In the genomic region with DNA sequence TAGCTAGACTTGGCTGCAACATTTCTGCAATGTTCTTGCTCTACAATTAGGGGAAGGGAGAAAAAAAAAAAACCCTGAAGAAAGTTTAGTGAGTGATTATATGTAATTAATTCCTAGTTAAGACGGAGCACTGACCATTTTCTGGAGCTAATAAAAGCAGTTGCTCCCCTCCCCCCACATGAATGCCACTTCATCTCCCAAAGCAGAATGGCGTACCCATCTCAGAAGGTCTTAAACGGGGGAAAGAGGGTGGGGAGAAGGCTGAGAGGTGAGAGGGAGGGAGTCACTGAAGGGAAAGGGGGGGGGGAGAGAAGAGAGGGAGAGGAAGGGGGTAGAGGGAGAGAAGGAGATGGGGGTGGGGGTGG, we compare ENCODE assay signal across 9 mouse cellular contexts. TPM values are rescaled to one million over a fixed set of nuclear protein-coding genes. Genes with fewer than 3 reads are reported as not detected.
DNase-seq lines count a peak whose midpoint lies in the region; ATAC-seq and TF ChIP-seq lines count a peak whose summit lies in the region.
"Had no signal": no experiment of that assay in that cellular context is flagged by ENCODE, and none has a peak within 500 bp of the region (broad histone marks: within the 10 kb centered on the region; RNA-seq: fewer than 3 reads in every experiment).

No protein-coding gene starts in this region.

- 16% methylated on average over 3 of the region's 3 CpGs for WGBS in heart, embryonic 13.5 days
- 0% methylated on average over 3 of the region's 3 CpGs for WGBS in hindbrain, embryonic 11.5 days
- under 1% methylated on average over 3 of the region's 3 CpGs for WGBS in midbrain, embryonic 10.5 days

- peaks cover 97% of the 10 kb centered on the region for H3K4me1 ChIP-seq in heart, embryonic 13.5 days
- peaks cover 61% of the 10 kb centered on the region for H3K4me1 ChIP-seq in bone marrow macrophage, adult 2 months (ENCODE audit: control insufficient read depth, insufficient read depth, low read length)
- H3K4me1 ChIP-seq in hindbrain, embryonic 11.5 days (replicated peaks; ENCODE audit: control insufficient read depth, insufficient read depth, low read length) = peaks cover 75% of the 10 kb centered on the region
- peaks cover 100% of the 10 kb centered on the region for H3K4me1 ChIP-seq in midbrain, embryonic 10.5 days

- 0 out of 2 replicates have a peak overlapping the region, but pooled peaks have one; percentile 10 for H3K4me3 ChIP-seq in heart, embryonic 13.5 days
- H3K4me3 ChIP-seq in bone marrow macrophage, adult 2 months (ENCODE audit: insufficient read depth, low read length) = no peak overlapping the region
- 0 out of 2 replicates have a peak overlapping the region, but pooled peaks have one; percentile 4 for H3K4me3 ChIP-seq in hindbrain, embryonic 11.5 days (ENCODE audit: low read depth, low read length)
- peak overlapping the region; percentile 53 for H3K4me3 ChIP-seq in midbrain, embryonic 10.5 days

- H3K27me3 ChIP-seq in heart, embryonic 13.5 days (replicated peaks) = no peaks in the 10 kb centered on the region
- no peaks in the 10 kb centered on the region for H3K27me3 ChIP-seq in hindbrain, embryonic 11.5 days (ENCODE audit: control insufficient read depth, insufficient read depth, low read length)
- no peaks in the 10 kb centered on the region for H3K27me3 ChIP-seq in midbrain, embryonic 10.5 days (ENCODE audit: low read depth, poor library complexity, severe bottlenecking)

- H3K4me2 ChIP-seq in heart, embryonic 13.5 days = peak overlapping the region; percentile 76
- peak overlapping the region; percentile 56 for H3K4me2 ChIP-seq in hindbrain, embryonic 11.5 days (replicated peaks; ENCODE audit: low read depth, low read length)

- peak overlapping the region; percentile 82 for H3K9ac ChIP-seq in heart, embryonic 13.5 days
- H3K9ac ChIP-seq in hindbrain, embryonic 11.5 days (ENCODE audit: low read depth, low read length) = peak overlapping the region; percentile 46

- TF ChIP-seq CTCF in bone marrow macrophage, adult 2 months (IDR thresholded peaks at IDR 0.05; ENCODE audit: low read depth, low read length) = no peak

- no peak for ATAC-seq in heart, embryonic 13.5 days (ENCODE audit: extremely low read depth, insufficient number of reproducible peaks, low FRiP score, low TSS enrichment)
- ATAC-seq in hindbrain, embryonic 11.5 days (ENCODE audit: low FRiP score) = no peak
- ATAC-seq: CD4-positive, CD25-positive, alpha-beta regulatory T cell, adult 4 months had no signal

- peak overlapping the region; percentile 100 for H3K27ac ChIP-seq in heart, embryonic 13.5 days (replicated peaks)
- peak overlapping the region; percentile 51 for H3K27ac ChIP-seq in bone marrow macrophage, adult 2 months (ENCODE audit: insufficient read depth, low read depth, low read length)
- peak overlapping the region; percentile 85 for H3K27ac ChIP-seq in hindbrain, embryonic 11.5 days (ENCODE audit: low read depth, low read length)
- peak overlapping the region; percentile 100 for H3K27ac ChIP-seq in midbrain, embryonic 10.5 days (replicated peaks)

- no peaks in the 10 kb centered on the region for H3K9me3 ChIP-seq in heart, embryonic 13.5 days
- no peaks in the 10 kb centered on the region for H3K9me3 ChIP-seq in hindbrain, embryonic 11.5 days (ENCODE audit: control insufficient read depth, low read length)
- H3K9me3 ChIP-seq in midbrain, embryonic 10.5 days (replicated peaks) = no peaks in the 10 kb centered on the region

- peaks cover 12% of the 10 kb centered on the region; the same call in 1 of the 2 replicates for H3K36me3 ChIP-seq in heart, embryonic 13.5 days
- no peaks in the 10 kb centered on the region for H3K36me3 ChIP-seq in hindbrain, embryonic 11.5 days (ENCODE audit: control insufficient read depth, insufficient read depth, low read length)
- 0 out of 2 replicates have a peak, but pooled peaks cover 4% of the 10 kb centered on the region for H3K36me3 ChIP-seq in midbrain, embryonic 10.5 days

- DNase-seq in heart, adult 9 months (ENCODE audit: low spot score in 2 of 2) = no peak
- DNase-seq in hindbrain, embryonic 11.5 days (ENCODE audit: low spot score) = peak; percentile 56
- no peak for DNase-seq in midbrain, embryonic 10.5 days (ENCODE audit: low spot score)
- DNase-seq in adipocyte (ENCODE audit: low spot score) = no peak
- DNase-seq in gastrocnemius, adult 8-10 months (ENCODE audit: low spot score in 2 of 2) = no peak
- DNase-seq in thymus, adult 18-20 months = no peak

- no peak for TF ChIP-seq POLR2A in bone marrow macrophage, adult 2 months (IDR thresholded peaks at IDR 0.05; ENCODE audit: borderline replicate concordance, low read depth, low read length)

RNA-seq across cellular contexts. Expression of gene Zmynd8, which starts 17.6 kb away (rescaled TPM):
- polyA plus RNA-seq in heart, embryonic 13.5 days (2015; fragmentation: Nextera tagmentation; extraction: Ambion mirVana) = 41.5 and 42.4 TPM in 2 replicates
- polyA plus RNA-seq in bone marrow macrophage, adult 2 months (2012; ENCODE audit: insufficient read depth, insufficient read length, missing spikeins) = 97.8 and 99.5 TPM in 2 replicates
- polyA plus RNA-seq in hindbrain, embryonic 11.5 days (2014; fragmentation: Nextera tagmentation; extraction: Ambion mirVana) = 41.9 and 52.9 TPM in 2 replicates
- polyA plus RNA-seq in midbrain, embryonic 10.5 days (2016; fragmentation: Nextera tagmentation; extraction: Ambion mirVana) = 61.4 and 63.3 TPM in 2 replicates
- total RNA-seq in gastrocnemius, adult 8-10 months (2022) = 10 to 100 TPM; 11.4 to 14.4 (median 13.5) TPM
